8 mouse cellular contexts compared by ENCODE assay signal in genomic region chr7:6860689-6861088, GRCm38 (mm10).
DNase-seq lines count a peak whose midpoint lies in the region.

No protein-coding gene starts in this region.

- DNase-seq in cerebellum, postnatal 10 days = peak; percentile 15 to 19
- DNase-seq in cerebellum, adult 8-10 months = no peak
- peak; percentile 56 for DNase-seq in brain, adult 2 months (ENCODE audit: low read depth, low spot score)
- DNase-seq in hindbrain, embryonic 10.5 days (ENCODE audit: low spot score) = peak; percentile 34
- DNase-seq in midbrain, embryonic 10.5 days (ENCODE audit: low spot score) = peak; percentile 34
- DNase-seq in adrenal gland, adult (ENCODE audit: inconsistent age in 2 of 2, low spot score in 1 of 2) = no peak
- DNase-seq in heart, postnatal 36 days = no peak
- no peak for DNase-seq in kidney, postnatal 10 days

- no peak overlapping the region for H3K4me3 ChIP-seq in hindbrain, embryonic 10.5 days
- no peak overlapping the region for H3K4me3 ChIP-seq in midbrain, embryonic 10.5 days

- H3K27me3 ChIP-seq in hindbrain, embryonic 10.5 days (ENCODE audit: insufficient read depth, poor library complexity, severe bottlenecking) = no peaks in the 10 kb centered on the region
- no peaks in the 10 kb centered on the region for H3K27me3 ChIP-seq in midbrain, embryonic 10.5 days (ENCODE audit: low read depth, poor library complexity, severe bottlenecking)

- intact Hi-C loops in heart, postnatal 36 days (cut with DNase I) = no loop called here

- peaks cover 41% of the 10 kb centered on the region for H3K4me1 ChIP-seq in hindbrain, embryonic 10.5 days (replicated peaks)
- peaks cover 33% of the 10 kb centered on the region for H3K4me1 ChIP-seq in midbrain, embryonic 10.5 days

- H3K36me3 ChIP-seq in hindbrain, embryonic 10.5 days = no peaks in the 10 kb centered on the region
- H3K36me3 ChIP-seq in midbrain, embryonic 10.5 days = no peaks in the 10 kb centered on the region

- no peaks in the 10 kb centered on the region for H3K9me3 ChIP-seq in hindbrain, embryonic 10.5 days
- no peaks in the 10 kb centered on the region for H3K9me3 ChIP-seq in midbrain, embryonic 10.5 days (replicated peaks)

- no peak overlapping the region for H3K27ac ChIP-seq in hindbrain, embryonic 10.5 days
- peak overlapping the region; percentile 57; the same call in 1 of the 2 replicates for H3K27ac ChIP-seq in midbrain, embryonic 10.5 days (replicated peaks)

- WGBS in hindbrain, embryonic 10.5 days = 11% methylated on average over 6 of the region's 6 CpGs
- WGBS in midbrain, embryonic 10.5 days = 11% methylated on average over 6 of the region's 6 CpGs

Comparison
In these comparisons a context has a peak if more than half of its experiments do, and no peak if none do; other contexts are left out.
1. DNase-seq: peak in cerebellum, postnatal 10 days (2 of 2), brain, adult 2 months (single experiment), hindbrain, embryonic 10.5 days (single experiment) and midbrain, embryonic 10.5 days (single experiment); none in cerebellum, adult 8-10 months (single experiment), adrenal gland, adult (0 of 2), heart, postnatal 36 days (0 of 2) and kidney, postnatal 10 days (single experiment).